Mouse (Mus musculus): ENCODE measurements around the gene Mrtfa.

DNA sequence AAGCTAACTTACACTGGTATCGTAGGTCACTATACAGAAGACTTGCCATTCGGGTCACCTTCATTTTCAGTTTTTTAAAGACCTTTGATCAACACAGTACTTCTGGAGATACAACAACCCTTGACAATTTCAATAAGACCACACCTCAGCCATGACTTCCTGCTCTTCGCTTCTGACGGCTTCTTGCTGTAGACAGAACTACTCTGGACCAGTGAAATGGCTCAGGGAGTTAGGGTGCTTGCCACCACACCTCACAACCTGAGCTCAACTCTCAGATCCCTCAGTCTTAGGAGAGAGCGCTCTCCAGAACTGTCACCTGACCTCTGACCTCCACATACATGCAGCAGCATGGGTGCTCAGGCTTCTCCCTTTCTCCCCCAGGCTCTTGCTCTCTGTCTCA is 59.4 kb downstream of the Mrtfa start:
- TF ChIP-seq CTCF (IDR thresholded peaks at IDR 0.05; ENCODE audit: low read depth) (no peak), EP300 (IDR thresholded peaks at IDR 0.05; ENCODE audit: low read depth) (no peak)
